Mouse (Mus musculus): ENCODE measurements around the gene Gm4297. TPM values are rescaled to one million over a fixed set of nuclear protein-coding genes. Genes with fewer than 3 reads are reported as not detected.
"Not testable (repeated sequence)": the region's sequence is repeated elsewhere in the genome, so short reads cannot be mapped to it uniquely, and the experiment has no call there.

Gm4297 gene
- not detected in 3 replicates for total RNA-seq (2017)

GRCm38 (mm10) chrX:24574795-24575194 is at the start of gene Gm4297:
Gene Gm4297, minus strand, starts transcription at chrX:24574895.
- not testable (repeated sequence) for ATAC-seq (replicated peaks; ENCODE audit: insufficient number of reproducible peaks, low FRiP score, low TSS enrichment, poor library complexity, severe bottlenecking)

Other genes with a start within 250 kb of the Gm4297 start
- not detected in 3 replicates for gene Gm5934, start 74.1 kb downstream of the Gm4297 start, total RNA-seq (2017)
- gene Gm5935, start 200.3 kb upstream of the Gm4297 start, total RNA-seq (2017): not detected in 3 replicates